Mouse (Mus musculus) lung, postnatal 25 days (tissue): ENCODE results near the gene Patj.
A peak's percentile ranks its signal among the peaks of the same experiment; 100 is the strongest.
"Not testable (repeated sequence)": the region's sequence is repeated elsewhere in the genome, so short reads cannot be mapped to it uniquely, and the experiment has no call there.

Source experiments
- DNase-seq: peaks from one replicate; pipeline ENCODE4 v3.0.0; 2022; ENCODE audit warnings: low spot score

The Patj gene

DNA sequence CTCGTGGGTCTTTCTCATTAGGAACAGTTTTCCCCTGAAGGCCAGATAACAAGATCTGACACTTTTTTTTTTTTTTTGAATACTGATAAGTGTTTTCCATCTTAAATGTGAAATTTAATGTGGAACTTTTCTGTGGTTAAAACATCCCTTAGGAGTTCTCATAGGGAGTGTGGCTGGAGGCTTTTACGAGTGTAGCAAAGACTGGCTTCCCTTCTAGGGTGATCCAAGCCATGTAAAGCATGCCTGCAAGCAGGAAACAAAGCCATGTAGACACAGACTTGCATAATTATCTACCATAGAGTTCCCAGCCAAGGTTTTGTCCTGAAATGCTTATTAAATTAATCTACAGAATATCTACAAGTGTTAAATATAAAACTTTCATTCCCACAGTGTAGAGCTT, 263.4 kb downstream of the Patj start:
- no peak for DNase-seq

DNA sequence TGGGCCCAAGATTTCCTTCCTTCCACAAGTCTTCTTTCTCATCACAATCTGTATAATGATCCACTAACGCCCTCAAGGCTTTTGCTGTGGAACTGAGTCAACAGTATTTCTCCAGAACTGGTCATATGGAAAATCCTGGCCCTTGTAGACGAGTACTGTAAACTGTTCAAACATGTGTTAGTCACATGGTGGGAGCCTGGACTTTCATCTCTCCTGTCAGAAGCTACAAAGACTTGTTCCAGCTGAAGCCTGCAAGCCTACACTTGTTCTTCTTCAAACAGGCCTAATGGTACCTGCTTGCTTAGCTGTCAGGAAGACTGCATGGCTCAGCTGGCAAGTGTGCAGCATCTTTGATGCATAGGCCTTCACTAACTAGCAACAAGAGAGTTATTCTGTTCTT, 264.9 kb downstream of the Patj start:
- no peak for DNase-seq

DNA sequence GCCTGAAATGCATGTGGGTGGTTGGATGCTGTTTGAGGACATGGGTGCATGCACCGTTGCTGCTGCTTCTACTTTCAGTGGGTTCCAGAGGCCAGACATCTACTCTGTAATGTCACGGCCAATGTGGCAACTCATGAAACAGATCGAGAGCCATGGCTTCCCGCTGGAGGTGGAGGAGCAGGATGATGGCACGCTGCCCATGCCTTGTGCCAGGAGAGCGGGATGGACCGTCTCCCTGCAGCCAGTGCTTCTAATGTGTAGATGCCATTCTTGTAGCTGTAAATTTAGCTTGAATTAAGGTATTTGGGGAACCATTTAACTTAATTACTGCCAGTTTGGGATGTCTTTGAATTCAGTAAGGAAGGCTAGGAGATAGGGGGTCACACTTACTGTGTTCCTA, 270.3 kb downstream of the Patj start:
- DNase-seq: no peak

DNA sequence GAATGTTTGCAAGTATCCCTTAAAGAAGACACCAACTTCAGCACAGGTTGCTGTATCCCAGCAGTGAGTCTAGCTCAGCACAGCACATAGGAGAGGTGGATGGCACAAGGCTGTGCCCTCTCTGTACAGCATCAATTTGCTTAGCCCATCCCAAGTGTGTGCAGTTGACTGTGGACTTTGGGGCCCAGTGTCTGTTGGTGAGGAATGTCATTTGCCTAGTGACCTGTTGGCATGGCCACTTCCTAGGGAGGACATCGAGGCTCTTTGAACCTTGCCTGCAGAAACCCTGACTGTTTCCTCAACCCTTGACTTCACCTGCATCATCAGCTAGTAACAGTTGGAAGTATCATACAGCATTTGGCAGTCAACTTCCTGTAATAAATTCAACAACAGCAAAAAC, 270.9 kb downstream of the Patj start:
- DNase-seq: no peak

DNA sequence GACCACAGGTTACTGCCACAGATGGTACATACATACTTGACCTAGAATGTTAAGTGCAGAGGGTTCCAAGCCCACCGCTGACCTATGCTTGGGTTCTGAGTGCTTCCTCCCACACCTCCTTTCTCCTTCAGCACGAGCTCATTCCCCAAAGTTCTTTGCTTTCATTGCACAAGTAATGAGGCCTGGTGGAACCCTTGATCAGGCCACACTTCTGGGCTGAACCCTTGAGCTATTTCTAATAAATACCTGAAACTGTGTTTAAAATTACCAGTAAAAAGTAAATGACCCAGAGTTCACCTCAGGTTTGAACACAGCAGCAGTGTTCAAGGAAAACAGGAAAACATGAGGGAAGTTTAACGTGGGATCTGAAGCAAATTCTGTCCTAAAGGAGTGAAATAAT, 271.4 kb downstream of the Patj start:
- no peak for DNase-seq

DNA sequence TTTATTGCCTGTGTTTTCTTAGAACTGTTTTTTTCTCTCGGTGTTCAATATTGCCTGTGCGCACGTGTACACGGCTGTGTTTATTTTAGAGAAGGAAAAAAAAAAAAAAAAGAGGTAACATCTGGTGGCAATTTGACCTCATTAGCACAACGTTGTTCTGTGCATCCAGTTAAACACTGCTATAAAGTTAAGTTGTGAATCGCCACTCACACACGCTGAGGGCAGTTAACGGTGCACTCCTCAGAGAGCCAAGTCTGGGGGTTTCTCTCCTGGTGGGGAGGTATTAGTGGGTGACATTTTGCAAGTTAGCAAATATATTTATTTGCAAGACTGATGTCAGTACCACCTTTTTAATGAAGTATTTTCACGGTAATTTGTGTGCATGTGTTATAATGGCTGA, 281.9 kb downstream of the Patj start:
- no peak for DNase-seq

DNA sequence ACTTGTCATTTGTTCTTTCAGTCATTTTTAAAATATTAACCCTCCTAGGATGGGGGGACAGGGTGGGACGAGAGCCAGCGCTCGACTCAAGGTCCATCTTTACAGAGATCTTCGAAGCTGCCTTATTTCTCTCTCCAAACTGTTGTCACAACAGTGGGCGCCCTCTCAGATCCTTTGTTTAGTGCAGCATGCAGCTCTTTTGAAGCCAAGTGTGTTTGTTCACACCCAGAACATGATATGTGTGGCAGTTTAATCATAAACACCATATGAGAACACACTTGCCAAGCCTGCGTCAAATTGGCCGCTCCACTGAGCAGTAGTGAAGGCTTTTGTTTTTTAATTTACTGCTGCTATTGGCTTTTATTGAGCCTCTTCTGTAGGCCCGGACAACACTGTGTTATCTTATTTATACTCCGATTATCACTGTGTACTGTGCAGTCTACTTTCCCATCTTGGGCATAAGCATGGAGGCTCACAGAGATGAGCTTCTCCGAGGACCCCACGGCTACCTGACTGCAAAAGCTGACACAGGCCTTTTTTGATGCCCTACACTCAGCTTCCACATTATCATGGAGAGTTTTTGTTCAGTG, 291.2 kb downstream of the Patj start:
- no peak for DNase-seq

DNA sequence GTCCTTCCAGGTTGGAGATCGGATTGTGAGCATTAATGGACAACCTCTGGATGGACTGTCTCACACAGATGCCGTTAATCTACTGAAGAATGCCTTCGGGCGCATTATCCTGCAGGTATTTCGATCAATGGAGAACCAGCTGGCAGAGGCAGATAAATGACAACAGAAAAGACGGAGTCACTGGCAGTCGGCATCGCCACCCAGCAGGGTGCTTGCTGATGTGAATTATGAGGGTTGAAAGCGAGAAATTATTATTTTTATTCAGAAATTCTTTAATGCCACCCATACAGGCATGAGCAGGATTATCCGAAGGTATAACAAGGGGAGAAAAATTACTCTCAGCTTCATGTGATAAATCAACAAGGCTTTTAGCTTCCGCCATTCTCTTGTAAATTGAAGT, 292.5 kb downstream of the Patj start:
- DNase-seq: no peak

DNA sequence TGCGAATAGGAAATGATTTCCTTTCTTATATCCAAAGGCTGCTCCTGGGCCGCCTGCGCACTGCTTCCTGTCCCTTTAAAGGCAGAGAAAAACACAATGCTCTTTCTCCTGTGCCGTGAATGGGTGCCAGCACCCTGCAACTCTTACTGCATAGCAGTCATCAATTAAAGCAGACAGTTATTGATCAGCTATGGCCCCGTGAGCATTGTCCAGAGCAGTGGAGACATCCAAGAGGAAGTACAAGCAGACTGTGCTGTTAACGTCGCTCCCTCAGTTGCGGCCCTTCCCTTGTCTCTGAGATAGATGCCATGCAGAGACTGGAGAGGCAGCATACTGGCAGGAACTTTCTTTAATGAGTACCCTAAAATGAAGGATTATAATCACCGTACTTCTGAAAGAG, 292.9 kb downstream of the Patj start:
- no peak for DNase-seq

DNA sequence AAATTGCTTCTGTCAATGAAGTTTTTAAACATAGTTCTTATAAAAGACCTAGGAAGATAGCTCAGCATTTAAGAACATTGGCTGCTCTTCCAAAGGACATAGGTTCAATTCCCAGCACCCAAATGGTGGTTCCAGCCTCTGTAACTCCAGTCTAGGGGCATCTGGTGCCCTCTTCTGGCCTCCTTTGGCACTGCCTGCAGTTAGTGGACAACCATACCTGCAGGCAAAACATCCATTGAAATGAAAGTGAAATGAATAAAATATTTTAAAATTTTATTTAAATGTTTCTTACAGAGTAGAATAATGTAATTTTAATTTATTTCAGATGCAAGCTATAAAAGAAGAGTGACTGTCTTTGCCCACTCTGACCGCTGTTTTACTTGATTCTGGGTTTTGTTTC, 294.4 kb downstream of the Patj start:
- DNase-seq: no peak

DNA sequence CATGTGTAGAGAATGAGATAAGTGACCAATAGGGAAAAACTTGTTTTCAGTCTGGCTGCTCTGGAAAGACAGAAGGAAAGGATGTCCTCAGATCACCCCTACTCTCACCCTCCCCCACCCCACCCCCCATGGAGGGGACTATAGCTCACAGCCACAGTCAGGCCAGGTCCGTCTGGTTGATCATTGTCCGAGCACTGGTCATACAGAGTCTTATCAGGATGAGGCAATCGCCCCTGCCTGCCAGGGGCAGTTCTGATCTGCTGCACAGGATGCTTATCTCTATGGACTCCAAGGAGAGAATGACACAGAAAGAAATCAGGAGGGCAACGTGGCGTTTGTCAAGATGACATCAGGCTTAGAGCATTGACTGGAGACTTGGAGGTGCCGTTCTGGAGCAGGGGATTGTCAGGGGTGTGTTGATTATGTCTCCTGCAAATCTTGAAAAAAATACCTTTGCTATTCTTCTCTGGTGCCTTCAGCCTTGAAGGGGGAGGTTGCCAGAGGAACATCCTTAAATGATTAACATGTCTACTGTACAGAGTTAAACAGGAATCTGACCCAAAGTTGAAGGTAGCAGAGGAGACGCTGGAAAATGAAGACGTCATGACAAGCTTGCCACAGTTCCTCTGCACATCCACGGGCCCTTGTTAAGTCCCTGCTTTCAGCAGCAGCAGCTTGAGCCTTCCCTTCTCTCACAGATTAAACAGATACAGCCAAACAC, 298.0 kb downstream of the Patj start:
- DNase-seq: no peak

DNA sequence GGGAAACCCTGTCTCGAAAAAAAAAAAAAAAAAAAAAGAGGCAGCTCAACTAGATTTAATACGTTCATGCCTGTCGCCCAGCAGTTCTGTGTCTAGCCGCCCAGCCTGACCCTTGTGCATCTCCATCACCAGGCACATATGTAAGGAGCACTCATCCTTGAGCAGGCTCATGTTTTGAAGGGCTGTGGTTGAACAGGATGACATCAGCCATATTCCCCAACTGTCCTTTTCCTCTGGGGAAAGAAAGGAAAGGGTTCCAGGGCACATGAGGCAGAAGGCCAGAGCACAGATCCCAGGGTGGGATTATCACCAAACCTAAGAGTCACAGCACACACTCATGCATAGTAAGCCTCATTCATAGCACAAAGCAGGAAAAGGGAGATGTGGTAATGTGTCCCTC, 302.3 kb downstream of the Patj start:
- DNase-seq: no peak

DNA sequence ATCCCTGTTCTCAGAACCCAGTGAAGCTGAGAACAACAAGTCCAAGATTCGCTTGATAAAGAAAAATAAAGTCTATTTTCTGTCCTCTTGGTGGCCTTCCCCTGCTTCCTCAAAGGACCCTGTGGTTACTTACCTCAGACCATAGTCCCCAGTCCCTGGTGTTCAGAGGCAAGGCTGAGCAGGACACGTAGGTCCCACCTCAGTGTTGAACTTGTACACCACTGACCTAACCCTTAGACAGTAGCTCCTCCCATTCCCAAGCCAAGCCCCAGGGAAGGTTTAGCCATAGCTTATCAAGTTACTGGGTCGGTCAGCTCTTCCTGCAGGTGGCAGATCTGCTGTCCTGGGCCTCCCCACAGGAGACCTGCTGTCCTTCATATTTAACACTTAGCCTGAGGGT, 303.3 kb downstream of the Patj start:
- DNase-seq: no peak

DNA sequence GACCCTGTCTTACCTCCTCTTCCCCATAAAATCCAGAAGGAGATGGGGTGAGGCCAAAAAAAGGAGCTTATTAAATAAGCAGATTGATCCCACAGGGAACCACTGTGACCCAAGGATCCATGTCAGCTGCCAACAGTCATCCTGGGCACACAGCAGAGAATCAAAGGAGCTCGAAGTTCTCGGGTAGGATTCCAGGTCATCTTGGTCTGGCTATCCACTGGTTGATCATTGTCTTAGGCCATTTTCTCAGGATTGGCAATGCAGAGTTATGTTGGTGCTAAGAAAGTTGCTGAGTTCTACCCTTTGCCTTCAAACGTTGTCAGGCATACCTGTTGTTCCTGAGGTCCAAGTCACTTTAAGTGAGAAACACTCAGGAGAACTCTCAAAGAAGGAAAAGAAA, 304.6 kb downstream of the Patj start:
- no peak for DNase-seq

DNA sequence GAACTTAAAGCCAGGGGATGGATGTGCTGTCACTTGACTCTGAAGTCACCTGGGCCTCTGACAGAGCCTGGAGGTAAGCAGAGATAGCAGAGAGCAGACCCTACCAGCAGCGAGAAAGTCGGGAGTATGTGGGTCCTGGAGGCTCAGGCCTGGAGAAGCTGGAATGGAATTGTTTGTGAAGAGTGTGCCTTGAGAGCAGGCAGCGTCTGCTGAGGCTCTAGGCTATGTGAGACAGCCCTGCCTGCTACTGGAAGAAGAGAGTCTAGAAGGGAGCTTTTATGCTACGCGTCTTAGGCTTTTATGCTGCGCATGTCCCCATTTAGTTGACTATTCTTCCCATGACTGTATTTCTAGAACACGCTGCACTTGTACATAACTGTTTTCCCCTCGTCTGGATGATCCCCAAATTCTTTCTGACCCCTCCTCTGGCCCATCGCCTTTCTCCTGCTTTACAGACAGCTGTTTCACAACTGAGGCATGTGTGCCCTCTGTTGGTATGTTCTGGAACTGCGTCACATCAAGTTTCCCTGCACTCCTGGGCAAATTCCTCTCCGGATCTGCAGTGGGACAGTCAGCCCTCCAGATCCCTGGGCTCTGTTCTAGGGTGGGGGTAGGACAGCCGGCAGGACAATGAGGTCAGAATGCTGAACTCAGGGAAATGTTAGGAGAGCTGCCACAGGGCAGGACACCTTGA, 306.8 kb downstream of the Patj start:
- DNase-seq: peak; percentile 28

DNA sequence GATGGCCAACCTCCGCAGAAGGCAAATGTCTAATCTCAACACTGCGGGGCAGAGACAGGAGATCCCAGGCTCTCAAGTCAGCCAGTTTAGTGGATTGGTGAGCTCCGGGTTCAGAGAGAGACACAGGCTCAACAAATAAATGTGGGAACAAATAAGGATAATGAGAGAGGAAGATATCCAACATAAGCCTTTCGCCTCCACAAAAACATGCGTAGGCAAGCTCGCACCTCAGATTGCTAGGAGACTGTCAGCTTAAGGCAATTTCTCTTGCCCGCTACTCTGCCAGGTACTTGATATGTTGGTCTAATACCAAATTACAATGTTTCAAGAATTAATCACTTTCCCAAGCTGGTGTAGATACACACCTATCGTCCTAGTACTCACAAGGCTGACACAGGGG, 315.3 kb downstream of the Patj start:
- no peak for DNase-seq

DNA sequence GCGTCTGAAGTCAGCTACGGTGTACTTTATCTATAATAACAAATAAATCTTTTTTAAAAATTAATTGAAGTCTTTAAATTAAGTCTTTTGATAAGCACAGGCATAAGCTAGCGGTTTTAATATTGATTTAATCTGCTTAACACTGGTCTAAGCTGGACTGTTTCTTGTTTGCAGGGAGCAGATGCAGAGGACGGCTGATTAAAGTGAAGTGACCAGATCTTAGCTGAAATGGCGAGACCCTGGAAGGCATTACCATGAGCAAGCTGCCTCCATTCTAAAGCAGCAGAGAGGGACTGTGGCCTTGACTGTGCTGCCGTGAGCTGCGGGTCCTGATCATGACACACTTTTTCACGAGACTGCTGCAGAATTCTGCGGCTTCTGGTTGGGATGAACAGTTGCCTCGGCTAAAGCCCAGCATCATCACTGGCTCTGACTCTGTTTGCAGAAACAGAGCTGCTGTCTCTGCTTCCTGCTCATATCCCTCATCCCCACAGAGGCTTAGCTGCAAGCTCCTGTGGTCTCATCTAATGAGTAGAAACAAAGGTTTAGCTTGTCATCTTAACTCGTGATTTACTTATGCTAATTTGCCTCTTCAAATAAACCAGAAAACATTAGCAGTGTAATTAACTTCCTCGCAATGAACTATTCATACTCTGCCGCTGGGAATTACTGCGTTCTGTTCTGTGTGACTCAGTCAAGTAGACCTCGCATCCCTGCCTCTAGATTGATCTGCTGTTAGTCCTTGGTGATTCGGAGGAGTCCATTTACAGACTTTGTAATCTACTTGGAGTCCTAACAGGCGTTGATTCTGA, 322.4 kb downstream of the Patj start:
- DNase-seq: no peak

DNA sequence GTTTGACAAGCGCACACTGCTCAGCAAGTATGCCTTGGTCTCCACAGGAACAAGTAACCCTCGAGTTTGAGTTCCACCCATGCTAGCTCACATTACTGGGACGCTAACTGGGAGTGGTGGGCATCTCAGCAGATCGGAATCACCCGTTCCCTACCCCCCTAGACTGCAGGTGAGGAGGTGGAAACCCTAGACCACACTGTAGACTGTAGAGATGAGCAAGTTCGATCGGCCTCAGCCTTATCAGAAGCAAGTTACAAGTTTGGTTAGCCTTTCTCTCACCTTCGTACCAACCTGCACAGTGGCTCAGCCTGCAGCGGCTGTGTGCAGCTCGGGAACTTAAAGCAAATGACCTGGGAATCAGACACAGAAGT, 322.9 kb downstream of the Patj start:
- DNase-seq: no peak

DNA sequence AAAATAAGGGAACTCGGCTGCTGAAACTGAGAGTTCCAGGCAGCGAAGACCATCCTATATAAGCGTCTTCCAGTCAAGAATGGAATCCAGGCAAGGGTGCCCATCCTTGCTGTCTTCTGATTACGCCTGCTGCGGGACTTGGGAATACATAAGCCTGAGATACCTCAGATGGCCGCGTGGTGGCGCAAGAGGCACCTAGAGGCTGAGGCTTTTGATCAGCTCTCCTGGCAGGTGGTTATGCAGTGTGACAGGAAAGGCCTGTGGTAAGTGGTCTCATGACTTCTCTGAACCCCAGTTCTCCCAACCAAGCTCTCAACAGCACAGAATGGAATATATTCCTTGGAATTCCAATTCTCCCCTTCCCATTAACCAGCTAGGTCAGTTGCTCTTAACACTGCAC, 326.9 kb downstream of the Patj start:
- peak; percentile 38 for DNase-seq

DNA sequence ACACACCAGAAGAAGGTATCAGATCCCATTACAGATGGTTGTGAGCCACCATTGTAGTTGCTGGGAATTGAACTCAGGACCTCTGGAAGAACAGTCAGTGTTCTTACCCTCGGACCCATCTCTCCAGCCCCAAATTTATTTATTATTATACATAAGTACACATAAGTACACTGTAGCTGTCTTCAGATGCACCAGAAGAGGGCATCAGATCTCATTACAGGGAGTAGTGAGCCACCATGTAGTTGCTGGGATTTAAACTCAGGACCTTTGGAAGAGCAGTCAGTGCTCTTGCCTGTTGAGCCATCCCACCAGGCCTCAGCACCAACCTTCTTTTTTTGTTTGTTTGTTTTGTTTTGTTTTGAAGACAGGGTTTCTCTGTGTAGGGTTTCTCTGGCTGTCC, 329.1 kb downstream of the Patj start:
- not testable (repeated sequence) for DNase-seq

DNA sequence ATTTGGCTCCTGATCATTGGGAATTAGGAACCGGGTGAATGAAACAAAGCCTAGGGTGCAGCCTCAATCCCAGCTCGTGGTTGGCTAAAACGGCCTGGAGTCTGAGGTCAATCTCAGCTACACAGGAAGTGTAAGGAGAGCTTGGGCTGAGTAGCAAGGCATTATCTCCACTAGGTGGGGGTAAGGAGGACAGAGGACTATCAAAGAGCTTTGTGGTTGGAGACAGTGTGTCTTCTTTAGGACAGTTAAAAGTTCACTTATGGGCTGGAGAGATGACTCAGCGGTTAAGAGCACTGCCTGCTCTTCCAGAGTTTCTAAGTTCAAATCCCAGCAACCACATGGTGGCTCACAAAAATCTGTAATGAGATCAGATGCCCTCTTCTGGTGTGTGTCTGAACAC, 329.9 kb downstream of the Patj start:
- no peak for DNase-seq

DNA sequence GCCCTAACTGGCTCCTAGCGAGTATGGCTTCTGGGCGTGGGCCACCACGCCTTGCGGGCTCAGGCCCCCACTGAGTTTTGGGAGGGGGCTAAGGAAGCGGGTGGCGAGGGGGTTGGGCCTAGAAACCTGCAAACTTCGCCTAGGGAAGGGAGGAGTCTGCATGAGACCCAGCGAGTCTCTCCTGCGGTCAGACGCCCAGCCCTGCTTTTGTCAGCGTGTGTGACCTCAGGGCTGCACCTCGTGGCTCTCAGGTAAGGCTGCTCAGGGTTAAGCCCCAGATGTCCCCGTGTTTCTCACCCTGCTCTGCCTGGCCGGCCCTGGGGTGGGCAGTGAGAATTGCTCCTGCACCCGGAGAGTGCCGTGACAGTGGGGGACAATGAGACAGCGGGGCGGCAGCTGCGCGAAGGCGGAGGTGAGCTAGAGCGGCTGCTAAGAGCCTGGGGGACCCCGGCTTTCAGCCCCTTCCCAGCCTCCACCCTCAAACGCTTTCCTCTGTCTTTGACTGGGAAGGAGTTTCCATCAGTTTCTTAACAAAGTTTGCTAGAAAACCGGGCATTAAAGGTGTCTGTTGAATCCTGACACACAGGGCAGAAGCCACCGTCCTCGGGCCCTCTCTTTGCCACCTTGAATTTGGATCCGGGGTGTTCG, 331.1 kb downstream of the Patj start, which contains the start of gene L1td1:
L1td1 (plus strand) TSS at position 145 of the 648 bp plus-strand sequence.
- DNase-seq: no peak
